Mouse (Mus musculus) heart, postnatal 0 days (tissue): ENCODE results near the gene Npr1.

Source experiments
- CTCF ChIP-seq: IDR thresholded peaks from 2 replicates; pipeline ENCODE4 v1.5.1; 2016; ENCODE audit warnings: antibody characterized with exemption, control low read depth, low read depth
- EP300 ChIP-seq: IDR thresholded peaks from 2 replicates; pipeline ENCODE4 v1.6.1; 2016; ENCODE audit warnings: antibody characterized with exemption, low read depth

DNA sequence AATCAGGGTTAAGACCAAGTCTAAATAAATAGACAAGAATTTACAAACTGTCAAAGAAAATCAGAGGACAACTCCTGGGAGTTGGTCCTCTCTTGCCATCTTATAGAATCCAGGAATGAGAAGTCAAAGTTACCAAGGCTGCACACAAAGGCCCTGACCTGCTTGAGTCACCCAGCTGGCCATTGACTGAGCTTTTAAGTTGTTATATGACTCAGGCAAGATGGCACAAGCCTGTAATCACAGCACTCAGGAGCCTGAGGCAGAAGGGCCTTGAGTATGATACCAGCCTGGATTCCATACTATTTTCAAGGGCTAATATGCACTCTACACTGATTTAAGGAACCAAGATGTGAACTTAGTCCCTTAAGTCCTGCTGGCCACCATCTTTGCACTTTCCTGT lies 42.1 kb downstream of the Npr1 start:
- TF ChIP-seq CTCF, result no peak
- TF ChIP-seq EP300, result no peak
